15 mouse cellular contexts compared by ENCODE assay signal in the genomic region with DNA sequence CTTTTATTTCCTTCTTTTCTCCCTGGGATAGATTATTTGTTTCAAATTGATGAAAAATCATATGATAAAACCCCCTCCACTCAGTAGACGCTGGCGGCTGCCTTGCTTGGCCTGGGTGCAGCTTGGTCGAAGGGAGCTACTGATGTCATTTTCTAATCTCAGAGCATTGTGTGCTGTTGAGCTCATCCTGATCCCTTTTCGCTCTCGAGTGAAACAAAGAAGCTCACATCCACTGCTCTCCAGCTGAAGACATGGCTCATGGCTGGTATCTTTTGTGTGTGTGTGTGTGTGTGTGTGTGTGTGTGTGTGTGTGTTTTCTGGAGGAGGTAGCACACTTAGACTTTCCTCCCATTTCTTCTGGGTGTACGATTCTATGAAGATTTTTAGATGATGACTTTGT. TPM values are rescaled to one million over a fixed set of nuclear protein-coding genes. Genes with fewer than 3 reads are reported as not detected.
DNase-seq lines count a peak whose midpoint lies in the region; ATAC-seq and TF ChIP-seq lines count a peak whose summit lies in the region.
"Had no signal": no experiment of that assay in that cellular context is flagged by ENCODE, and none has a peak within 500 bp of the region (broad histone marks: within the 10 kb centered on the region; RNA-seq: fewer than 3 reads in every experiment).

No protein-coding gene starts in this region.

- H3K36me3 ChIP-seq in heart, embryonic 11.5 days (ENCODE audit: control insufficient read depth, insufficient read depth, low read length), result peaks cover 4% of the 10 kb centered on the region
- peaks cover 48% of the 10 kb centered on the region for H3K36me3 ChIP-seq in heart, embryonic 13.5 days

- H3K9me3 ChIP-seq in heart, embryonic 11.5 days (replicated peaks; ENCODE audit: control insufficient read depth, low read length), result no peaks in the 10 kb centered on the region
- H3K9me3 ChIP-seq in heart, embryonic 13.5 days, result no peaks in the 10 kb centered on the region
- H3K9me3 ChIP-seq: embryonic facial prominence, embryonic 15.5 days had no signal

- H3K27ac ChIP-seq in heart, embryonic 11.5 days (ENCODE audit: low read depth, low read length), result no peak overlapping the region
- H3K27ac ChIP-seq in heart, embryonic 13.5 days (replicated peaks), result peak overlapping the region; percentile 21; the same call in 1 of the 2 replicates
- H3K27ac ChIP-seq: embryonic facial prominence, embryonic 15.5 days; hindbrain, postnatal 0 days; liver, embryonic 14.5 days; macrophage had no signal

- no peak overlapping the region for H3K9ac ChIP-seq in heart, embryonic 11.5 days (ENCODE audit: low read depth, low read length)
- H3K9ac ChIP-seq in heart, embryonic 13.5 days, result peak overlapping the region; percentile 24; the same call in 1 of the 2 replicates
- H3K9ac ChIP-seq: embryonic facial prominence, embryonic 15.5 days; liver, embryonic 14.5 days had no signal

- H3K4me2 ChIP-seq in heart, embryonic 11.5 days, result no peak overlapping the region
- no peak overlapping the region for H3K4me2 ChIP-seq in heart, embryonic 13.5 days
- H3K4me2 ChIP-seq: embryonic facial prominence, embryonic 15.5 days had no signal

- 40% methylated on average over 6 of the region's 6 CpGs for WGBS in heart, embryonic 11.5 days (ENCODE audit: insufficient replicate concordance)
- 38% methylated on average over 6 of the region's 6 CpGs for WGBS in lung, adult 2 months
- 26% methylated on average over 6 of the region's 6 CpGs for WGBS in heart, embryonic 13.5 days

- TF ChIP-seq CTCF in lung, adult 2 months (IDR thresholded peaks at IDR 0.05; ENCODE audit: insufficient read depth, low read length), result no peak

- peaks cover 6% of the 10 kb centered on the region; the same call in 1 of the 2 replicates for H3K4me1 ChIP-seq in heart, embryonic 11.5 days (ENCODE audit: control insufficient read depth, insufficient read depth, low read length)
- H3K4me1 ChIP-seq in lung, adult 2 months (ENCODE audit: control insufficient read depth, insufficient read depth, low read length), result peaks cover 5% of the 10 kb centered on the region
- peaks cover 25% of the 10 kb centered on the region for H3K4me1 ChIP-seq in heart, embryonic 13.5 days
- H3K4me1 ChIP-seq: embryonic facial prominence, embryonic 15.5 days had no signal

- no peak for TF ChIP-seq POLR2A in lung, adult 2 months (IDR thresholded peaks at IDR 0.05; ENCODE audit: borderline replicate concordance, extremely low read depth, low read depth, low read length)

- no peak overlapping the region for H3K4me3 ChIP-seq in heart, embryonic 11.5 days (ENCODE audit: low read depth, low read length)
- no peak overlapping the region for H3K4me3 ChIP-seq in lung, adult 2 months (replicated peaks; ENCODE audit: extremely low read depth, low read depth, low read length)
- H3K4me3 ChIP-seq in heart, embryonic 13.5 days, result no peak overlapping the region
- H3K4me3 ChIP-seq: embryonic facial prominence, embryonic 15.5 days had no signal

- H3K27me3 ChIP-seq in heart, embryonic 11.5 days (ENCODE audit: control insufficient read depth, insufficient read depth, low read length), result no peaks in the 10 kb centered on the region
- no peaks in the 10 kb centered on the region for H3K27me3 ChIP-seq in heart, embryonic 13.5 days (replicated peaks)
- H3K27me3 ChIP-seq: embryonic facial prominence, embryonic 15.5 days had no signal

- no peak for ATAC-seq in heart, embryonic 11.5 days (replicated peaks; ENCODE audit: insufficient number of reproducible peaks, low FRiP score, low TSS enrichment)
- no peak for ATAC-seq in heart, embryonic 13.5 days (ENCODE audit: extremely low read depth, insufficient number of reproducible peaks, low FRiP score, low TSS enrichment)
- ATAC-seq: hindbrain, postnatal 0 days had no signal

- DNase-seq in heart, adult 11 months, result peak; percentile 92
- DNase-seq in lung, postnatal 10 days, result peak; percentile 49
- no peak for DNase-seq in lung, adult 2 months
- peak; percentile 61 for DNase-seq in testis, postnatal 10 days (ENCODE audit: low spot score)
- DNase-seq in neural tube, embryonic 10.5 days (ENCODE audit: extremely low spot score, low spot score), result no peak
- DNase-seq: cerebellum, postnatal 25 days; kidney, adult 2 months; midbrain, embryonic 14.5 days; thymus, postnatal 25 days had no signal

RNA-seq across cellular contexts. Expression of gene Col17a1, which starts 46.3 kb away (rescaled TPM):
- polyA plus RNA-seq in heart, embryonic 11.5 days (2014; fragmentation: Nextera tagmentation; extraction: Ambion mirVana), result 0.41 and 0.44 TPM in 2 replicates
- polyA plus RNA-seq in lung, adult 2 months (2012; rRNA removed), result 8.7 and 20.2 TPM in 2 replicates
- polyA plus RNA-seq in heart, embryonic 13.5 days (2015; fragmentation: Nextera tagmentation; extraction: Ambion mirVana), result 0.51 and 1.1 TPM in 2 replicates
- polyA plus RNA-seq: macrophage had no signal

Comparison
In these comparisons a context has a peak if more than half of its experiments do, and no peak if none do; other contexts are left out.
1. DNase-seq: peak in heart, adult 11 months (single experiment), lung, postnatal 10 days (single experiment) and testis, postnatal 10 days (single experiment); none in lung, adult 2 months (single experiment) and neural tube, embryonic 10.5 days (single experiment).